Mouse (Mus musculus) hindlimb bud, embryonic 11.5 days (tissue): ENCODE results near the gene Hdac1.
"Not testable (repeated sequence)": the region's sequence is repeated elsewhere in the genome, so short reads cannot be mapped to it uniquely, and the experiment has no call there.

ENCODE experiments used
- DNase-seq: peaks from one replicate; pipeline ENCODE4 v3.0.0-alpha.2; 2012; ENCODE audit warnings: low read depth, low spot score; ENCODE audit errors: extremely low spot score

Gene Hdac1

GRCm38 (mm10) chr4:129558321-129558955, 15.9 kb upstream of the Hdac1 start:
- DNase-seq: no peak

GRCm38 (mm10) chr4:129557256-129557808, 14.8 kb upstream of the Hdac1 start:
- DNase-seq: no peak

- DNase-seq: peak; percentile 66
Measured at GRCm38 (mm10) chr4:129556532-129557223, 14.2 kb upstream of the Hdac1 start.

GRCm38 (mm10) chr4:129555862-129556531, 13.5 kb upstream of the Hdac1 start:
- DNase-seq: peak; percentile 67

GRCm38 (mm10) chr4:129555421-129555861, 12.9 kb upstream of the Hdac1 start:
- no peak for DNase-seq

- not testable (repeated sequence) for DNase-seq
Measured at GRCm38 (mm10) chr4:129554512-129554911, 12.0 kb upstream of the Hdac1 start.

- no peak for DNase-seq
Measured at GRCm38 (mm10) chr4:129550295-129550694, 7.8 kb upstream of the Hdac1 start.

- DNase-seq: no peak
Measured at GRCm38 (mm10) chr4:129549306-129549705, 6.8 kb upstream of the Hdac1 start.

- DNase-seq: not testable (repeated sequence)
Measured at GRCm38 (mm10) chr4:129547631-129548030, 5.1 kb upstream of the Hdac1 start.

GRCm38 (mm10) chr4:129544106-129544505, 1.6 kb upstream of the Hdac1 start:
- DNase-seq: no peak

GRCm38 (mm10) chr4:129541868-129542591, 483 bp downstream of the Hdac1 start:
- DNase-seq: no peak

GRCm38 (mm10) chr4:129540012-129540411, 2.5 kb downstream of the Hdac1 start:
- no peak for DNase-seq

- DNase-seq: not testable (repeated sequence)
Measured at GRCm38 (mm10) chr4:129528901-129529300, 13.6 kb downstream of the Hdac1 start.

- DNase-seq: no peak
Measured at GRCm38 (mm10) chr4:129525889-129526288, 16.6 kb downstream of the Hdac1 start.

GRCm38 (mm10) chr4:129525338-129525737, 17.2 kb downstream of the Hdac1 start:
- DNase-seq: no peak

- DNase-seq: no peak
Measured at GRCm38 (mm10) chr4:129518519-129518918, 24.0 kb downstream of the Hdac1 start.

- no peak for DNase-seq
Measured at GRCm38 (mm10) chr4:129516925-129517324, 25.6 kb downstream of the Hdac1 start.

GRCm38 (mm10) chr4:129514300-129514898, 28.1 kb downstream of the Hdac1 start:
- DNase-seq: no peak

- no peak for DNase-seq
Measured at GRCm38 (mm10) chr4:129513891-129514290, 28.6 kb downstream of the Hdac1 start.

GRCm38 (mm10) chr4:129513086-129513767, 29.3 kb downstream of the Hdac1 start, which contains the start of gene Marcksl1:
TSS of gene Marcksl1 (plus strand) at chr4:129513581.
- no peak for DNase-seq
